Mouse (Mus musculus): ENCODE results near the gene Ext2.

The Ext2 gene

DNA sequence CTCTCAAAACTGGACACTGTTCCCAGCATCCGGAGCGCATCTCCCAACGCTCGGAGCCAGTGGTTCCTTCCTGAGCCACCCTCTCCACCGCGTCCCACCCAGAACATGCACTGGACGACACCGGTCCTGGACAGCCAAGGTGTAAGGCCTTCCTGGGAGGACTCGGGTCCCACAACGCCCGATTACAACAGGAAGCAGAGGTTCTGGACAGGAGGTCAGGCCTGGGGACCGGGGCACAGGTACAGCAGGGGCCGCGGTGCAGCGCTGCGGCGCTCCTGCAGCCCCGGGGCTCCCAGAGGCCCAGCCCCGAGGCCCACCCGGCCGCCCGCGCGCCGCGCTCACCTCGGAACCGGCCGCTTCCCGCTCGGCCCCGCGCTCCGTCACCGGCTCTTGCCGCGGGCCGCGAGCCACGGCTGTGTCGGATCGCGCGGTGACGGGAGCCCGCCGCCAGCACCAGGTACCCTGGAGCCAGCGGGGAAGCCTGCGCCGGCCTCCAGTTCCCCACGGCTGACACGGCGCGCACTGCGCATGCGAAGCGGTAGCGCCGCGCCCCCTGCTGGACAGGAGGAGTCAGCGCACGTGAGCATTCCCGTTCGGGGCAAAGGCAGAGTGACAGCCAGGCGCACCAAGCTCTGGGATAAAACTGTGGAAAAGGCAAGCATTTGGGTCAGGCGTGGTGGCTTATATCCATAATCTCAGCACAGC is at the start of gene Ext2:
Ext2 (minus strand) TSS at position 524 of the 705 bp plus-strand sequence.
- DNase-seq (ENCODE audit: low read depth, low spot score) = peak; percentile 82

DNA sequence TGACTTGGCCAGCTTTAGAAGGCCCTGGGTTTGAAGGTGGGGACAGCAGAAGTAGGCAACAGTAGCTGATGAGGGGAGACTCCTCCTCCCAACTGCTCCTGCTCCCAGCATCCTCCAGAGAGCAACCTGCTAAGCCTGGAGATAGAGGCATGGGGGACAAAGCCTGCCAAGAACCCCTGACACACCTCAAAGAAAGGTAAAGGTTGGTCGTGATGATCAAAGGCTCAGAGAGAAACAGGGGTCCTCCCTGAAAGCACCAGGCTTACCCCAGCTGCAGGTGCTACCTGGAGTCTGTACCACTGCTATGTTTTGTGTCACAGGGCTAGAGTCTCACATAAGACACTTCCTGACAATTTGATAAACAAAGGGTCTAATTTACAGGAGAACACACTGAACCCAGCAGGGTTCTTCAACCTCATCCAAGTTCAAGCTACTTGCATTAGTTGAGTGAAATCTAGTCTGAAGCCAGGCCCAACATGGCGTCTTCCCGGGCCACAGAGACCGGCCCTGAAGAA is 49.1 kb upstream of the Ext2 start:
- no peak for DNase-seq (ENCODE audit: low read depth, low spot score)

- peak; percentile 56 for DNase-seq (ENCODE audit: low read depth, low spot score)
Measured at GRCm38 (mm10) chr2:93870842-93871241, 48.5 kb upstream of the Ext2 start.

- no peak for DNase-seq (ENCODE audit: low read depth, low spot score)
Measured at GRCm38 (mm10) chr2:93869107-93869600, 46.8 kb upstream of the Ext2 start, which contains the start of gene Accsl. Accsl (minus strand) TSS chr2:93869157.

DNA sequence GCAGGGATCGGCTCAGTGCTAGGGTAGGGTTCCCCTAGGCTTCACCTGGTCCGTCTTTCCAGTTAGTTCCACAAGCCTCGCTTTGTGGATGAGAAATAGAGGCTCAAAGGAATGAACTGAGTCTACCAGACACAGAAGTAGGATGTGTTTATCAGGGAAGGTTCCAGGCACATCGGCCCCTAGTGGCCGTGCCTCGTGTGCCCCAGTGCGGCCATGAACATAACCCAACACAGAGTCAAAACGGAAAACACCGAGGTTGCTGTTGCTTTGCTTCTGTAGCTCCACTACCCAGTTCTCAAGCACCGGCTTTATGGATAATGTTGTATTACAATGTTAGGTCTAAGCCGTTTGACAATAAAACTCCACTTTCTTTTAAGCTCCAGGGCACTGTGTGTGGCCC is 46.2 kb upstream of the Ext2 start:
- DNase-seq (ENCODE audit: low read depth, low spot score) = no peak

DNA sequence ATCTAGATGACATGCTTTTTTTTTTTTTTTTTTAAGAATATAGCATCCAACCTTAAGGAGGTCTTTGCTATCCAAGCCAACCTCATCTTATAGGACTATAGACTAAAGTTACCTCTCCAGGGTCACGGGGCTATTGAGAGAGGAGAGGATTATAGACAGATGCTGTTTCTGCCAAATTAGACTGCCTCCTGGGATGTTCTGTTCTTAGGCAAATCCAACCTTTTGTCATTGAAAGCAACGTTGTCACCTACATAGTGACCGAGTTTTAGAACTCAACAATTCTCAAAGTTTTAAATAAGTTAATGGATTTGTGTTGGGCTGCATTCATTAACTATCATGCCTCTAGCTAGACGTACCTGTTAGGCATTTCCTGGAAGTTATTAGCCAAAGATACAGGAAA is 40.9 kb upstream of the Ext2 start:
- DNase-seq (ENCODE audit: low read depth, low spot score) = no peak

DNA sequence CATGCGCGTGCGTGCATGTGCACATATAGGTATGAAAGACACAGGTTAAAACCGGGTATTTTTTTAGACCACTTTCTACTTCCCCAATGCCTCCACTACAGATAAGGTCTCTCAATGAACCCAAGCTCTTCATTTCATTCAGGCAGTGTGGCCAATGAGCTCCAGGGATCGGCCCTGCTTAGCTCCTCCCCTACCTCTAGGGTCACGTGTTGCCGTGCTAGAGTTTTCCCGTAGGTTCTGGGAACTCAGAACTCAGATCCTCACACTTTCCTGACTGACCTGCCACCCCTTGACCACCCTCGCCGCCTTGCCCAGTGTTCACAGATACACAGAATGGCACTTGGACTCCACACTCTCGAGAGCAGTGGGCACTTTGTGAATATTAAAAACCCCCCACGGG is 36.5 kb upstream of the Ext2 start:
- no peak for DNase-seq (ENCODE audit: low read depth, low spot score)

DNA sequence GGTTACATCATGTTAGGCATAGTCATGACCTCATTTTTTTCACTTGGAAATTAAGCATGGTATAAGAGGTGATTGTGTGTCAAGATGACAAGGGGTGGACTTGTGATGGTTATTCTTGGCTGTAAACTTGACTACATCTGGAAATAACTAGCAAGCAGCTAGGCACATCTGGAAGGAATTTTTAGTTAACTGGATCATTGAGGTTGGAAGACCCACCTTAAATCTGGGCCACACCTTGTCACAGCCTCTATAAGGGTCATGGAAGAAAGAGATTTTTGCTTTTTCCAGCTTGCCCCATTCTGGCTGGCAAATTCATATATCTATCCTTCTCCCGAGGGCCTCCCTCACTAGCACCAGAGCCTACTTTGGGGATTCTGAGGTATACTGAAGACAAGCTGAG is 28.9 kb upstream of the Ext2 start:
- DNase-seq (ENCODE audit: low read depth, low spot score) = no peak

DNA sequence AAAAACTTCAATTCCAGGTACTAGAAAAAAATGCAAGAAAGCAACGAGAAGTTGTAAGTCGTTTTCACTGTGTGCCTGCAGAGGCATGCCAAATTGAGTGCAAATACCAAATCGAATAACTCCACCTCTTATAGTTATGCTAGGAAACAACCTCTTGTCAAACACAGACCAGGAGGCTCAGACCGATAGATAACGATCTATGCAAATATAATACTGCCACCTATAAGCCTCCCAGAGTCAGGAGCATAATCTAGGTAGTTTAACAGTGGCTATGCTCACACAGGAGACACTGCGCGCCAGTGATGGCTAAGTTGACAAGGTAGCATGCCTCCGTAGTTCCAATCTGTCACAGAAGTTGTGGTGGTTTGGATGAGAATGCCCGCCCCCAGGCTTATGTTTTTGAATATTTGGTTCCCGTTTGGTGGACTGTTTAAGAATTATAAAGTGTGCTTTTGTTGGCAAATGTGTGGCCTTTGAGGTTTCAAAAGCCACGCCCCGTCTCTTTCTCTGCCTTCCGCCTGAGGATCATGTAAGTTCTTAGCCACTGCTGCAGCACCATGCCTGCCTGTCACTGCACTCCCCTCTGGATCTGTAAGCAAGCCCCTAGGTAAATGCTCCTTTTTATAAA is 28.1 kb upstream of the Ext2 start:
- DNase-seq (ENCODE audit: low read depth, low spot score) = no peak

DNA sequence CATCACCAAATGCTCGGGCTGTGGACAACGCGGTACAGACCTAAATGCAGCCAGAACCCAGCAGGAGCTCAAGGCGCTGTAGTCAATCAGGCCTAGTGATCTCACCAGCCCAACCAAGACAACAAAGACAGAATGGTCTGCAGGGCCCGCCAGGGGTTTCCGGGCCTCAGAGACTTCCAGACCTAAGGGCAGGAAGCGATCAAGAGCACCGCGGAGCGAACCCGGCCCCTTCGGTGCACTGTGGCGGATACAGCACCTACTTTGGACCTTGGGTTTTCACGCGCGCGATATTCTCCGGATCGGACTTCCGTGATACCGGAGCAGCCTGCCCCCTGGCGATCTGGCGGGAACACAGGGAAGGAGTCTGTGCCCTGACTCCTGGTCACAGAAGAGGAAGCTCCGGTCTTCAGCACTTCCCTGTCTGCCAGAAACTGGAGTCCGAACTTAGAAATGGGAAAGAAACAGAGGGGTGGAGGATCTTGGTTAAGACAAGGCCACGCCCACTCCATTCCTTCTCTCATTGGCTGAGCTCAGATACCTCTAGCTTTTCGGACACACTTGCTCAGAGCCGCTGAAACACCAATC is 27.2 kb upstream of the Ext2 start, which contains the start of gene Accs:
Accs (minus strand) TSS at position 439 of the 585 bp plus-strand sequence.
- peak; percentile 67 for DNase-seq (ENCODE audit: low read depth, low spot score)

GRCm38 (mm10) chr2:93841349-93841748 is 19.0 kb upstream of the Ext2 start:
- no peak for DNase-seq (ENCODE audit: low read depth, low spot score)

- DNase-seq (ENCODE audit: low read depth, low spot score) = no peak
Measured at GRCm38 (mm10) chr2:93840109-93840508, 17.7 kb upstream of the Ext2 start.

DNA sequence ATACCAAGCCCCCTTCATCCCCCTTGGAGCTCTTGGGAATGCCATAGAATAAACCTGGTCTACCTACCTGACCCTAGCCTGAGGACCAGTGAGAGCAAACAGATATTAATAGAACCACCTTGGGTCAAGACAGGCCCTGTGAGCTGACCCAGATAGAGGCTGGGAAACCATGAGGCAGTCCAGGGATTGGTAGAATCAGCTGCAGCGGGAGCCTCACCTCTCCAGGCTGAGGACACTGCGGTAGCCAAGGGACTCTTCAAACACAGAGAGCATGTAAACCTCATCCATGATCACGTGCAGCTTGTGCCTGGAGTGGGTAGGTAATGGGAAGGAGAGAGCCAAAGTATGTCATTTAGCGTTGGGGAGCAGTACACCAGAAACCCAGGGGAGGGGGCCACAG is 16.6 kb upstream of the Ext2 start:
- DNase-seq (ENCODE audit: low read depth, low spot score) = no peak

DNA sequence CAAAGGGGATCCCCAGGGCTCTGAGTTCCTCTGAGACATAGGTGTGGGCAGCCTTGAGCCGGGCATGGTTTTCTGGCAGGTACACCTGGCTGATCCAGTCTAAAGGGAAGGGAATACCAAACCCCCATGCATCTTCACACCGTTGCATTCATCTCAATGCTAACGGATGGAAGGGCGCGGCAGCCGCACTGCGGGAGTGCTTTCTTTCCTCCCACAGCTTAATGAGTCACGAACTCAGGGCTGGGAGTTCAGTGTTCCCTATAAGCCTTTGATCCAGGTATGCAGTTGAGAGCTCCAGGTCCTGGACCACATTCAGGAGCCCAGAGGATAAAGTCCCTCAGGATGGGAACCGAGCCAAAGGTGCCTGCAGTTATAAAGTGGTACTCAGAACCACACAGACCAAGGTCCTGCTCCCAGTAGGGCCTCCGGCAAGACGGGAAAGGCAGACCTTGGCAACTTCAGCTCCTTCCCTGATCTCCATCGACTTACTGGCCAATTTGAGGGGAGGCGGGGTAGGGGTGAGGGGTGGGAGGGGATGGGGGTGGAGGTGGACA is 13.9 kb upstream of the Ext2 start:
- DNase-seq (ENCODE audit: low read depth, low spot score) = no peak

DNA sequence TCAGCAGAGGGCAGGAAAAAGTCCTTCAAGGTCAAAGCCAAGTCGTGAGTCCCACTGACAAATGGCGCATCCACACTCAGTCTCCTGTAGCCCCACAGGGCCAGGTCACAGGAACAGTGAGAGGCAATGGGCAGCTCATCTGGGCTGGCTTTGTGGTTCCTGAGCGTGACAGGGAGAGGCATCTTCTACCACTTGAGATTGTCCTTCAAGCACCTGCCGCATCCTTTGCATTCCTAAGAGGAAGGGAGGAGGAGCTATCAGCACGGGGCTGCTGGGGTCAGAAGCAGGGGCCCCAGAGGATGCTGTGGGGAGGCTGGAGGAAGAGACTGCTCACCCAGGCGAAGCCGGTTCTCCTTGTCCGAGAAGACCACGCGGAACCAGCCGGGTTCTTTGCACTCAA is 13.2 kb upstream of the Ext2 start:
- no peak for DNase-seq (ENCODE audit: low read depth, low spot score)

DNA sequence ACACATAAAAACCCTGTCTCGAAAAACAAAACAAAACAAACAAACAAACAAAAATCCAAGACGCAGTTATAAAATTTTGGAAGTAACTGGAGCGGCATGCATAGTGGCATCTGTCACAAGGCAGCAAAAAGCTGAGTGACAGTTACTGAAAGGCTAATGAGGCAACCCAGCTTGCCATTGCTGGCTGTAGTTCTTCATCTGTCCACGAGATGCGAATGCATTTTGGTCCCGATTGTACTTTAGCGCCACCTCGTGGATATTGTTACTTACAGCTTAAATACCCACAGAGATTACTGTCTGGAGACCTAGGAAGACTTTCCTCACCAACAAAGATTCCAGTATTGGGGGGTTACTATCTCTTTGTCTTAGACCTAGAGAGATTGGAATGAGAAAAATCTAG is 1.2 kb upstream of the Ext2 start:
- peak; percentile 90 for DNase-seq (ENCODE audit: low read depth, low spot score)

- no peak for DNase-seq (ENCODE audit: low read depth, low spot score)
Measured at GRCm38 (mm10) chr2:93817791-93818190, 4.6 kb downstream of the Ext2 start.

DNA sequence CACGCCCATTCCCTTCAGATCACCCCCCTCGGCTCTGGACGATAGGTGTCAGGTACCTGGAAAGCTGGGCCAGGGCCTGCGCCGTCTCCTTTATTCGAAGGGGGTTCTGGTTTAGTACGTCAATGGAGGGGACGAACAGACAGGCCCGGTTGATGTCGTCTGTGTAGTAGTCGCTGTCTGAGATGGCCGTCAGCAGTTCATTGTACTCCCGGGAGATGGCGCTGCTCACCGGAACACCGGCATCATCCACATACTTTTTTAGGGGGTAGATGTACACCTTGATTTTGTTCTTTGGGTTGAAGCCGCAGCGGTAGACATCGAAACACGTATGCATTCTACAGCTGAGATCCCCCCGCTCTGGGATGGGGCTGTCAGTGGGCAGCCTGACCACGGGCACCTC is 9.0 kb downstream of the Ext2 start:
- DNase-seq (ENCODE audit: low read depth, low spot score) = no peak

DNA sequence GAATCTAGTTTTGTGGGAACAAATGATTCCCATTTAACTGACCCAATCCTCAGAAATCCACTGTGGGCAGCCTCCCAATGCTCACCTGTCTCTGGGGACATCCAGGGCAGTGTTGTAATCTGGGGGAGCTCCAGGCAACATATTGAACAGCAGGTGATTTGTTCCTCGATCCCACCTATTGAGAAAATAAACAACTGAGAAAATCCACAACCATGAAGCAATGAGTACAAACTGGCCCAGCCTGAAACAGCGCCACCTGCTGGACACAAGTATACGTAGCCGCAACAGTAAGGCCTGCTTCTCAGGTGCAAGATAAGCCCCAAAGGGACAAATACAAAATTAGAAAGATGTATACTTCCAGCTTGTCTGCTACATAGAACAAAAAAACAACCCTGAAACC is 10.6 kb downstream of the Ext2 start:
- DNase-seq (ENCODE audit: low read depth, low spot score) = peak; percentile 54

- peak; percentile 39 for DNase-seq (ENCODE audit: low read depth, low spot score)
Measured at GRCm38 (mm10) chr2:93809931-93810330, 12.4 kb downstream of the Ext2 start.

- no peak for DNase-seq (ENCODE audit: low read depth, low spot score)
Measured at GRCm38 (mm10) chr2:93808071-93808470, 14.3 kb downstream of the Ext2 start.

GRCm38 (mm10) chr2:93807440-93807839 is 14.9 kb downstream of the Ext2 start:
- no peak for DNase-seq (ENCODE audit: low read depth, low spot score)

All from embryo, embryonic 11.5 days (tissue).